Mouse (Mus musculus) 416B (cell line): ENCODE data around the gene Uox.

Source experiments
- DNase-seq: peaks from one replicate; pipeline ENCODE4 v3.0.0; 2011; ENCODE audit warnings: low read depth

Gene Uox

DNA sequence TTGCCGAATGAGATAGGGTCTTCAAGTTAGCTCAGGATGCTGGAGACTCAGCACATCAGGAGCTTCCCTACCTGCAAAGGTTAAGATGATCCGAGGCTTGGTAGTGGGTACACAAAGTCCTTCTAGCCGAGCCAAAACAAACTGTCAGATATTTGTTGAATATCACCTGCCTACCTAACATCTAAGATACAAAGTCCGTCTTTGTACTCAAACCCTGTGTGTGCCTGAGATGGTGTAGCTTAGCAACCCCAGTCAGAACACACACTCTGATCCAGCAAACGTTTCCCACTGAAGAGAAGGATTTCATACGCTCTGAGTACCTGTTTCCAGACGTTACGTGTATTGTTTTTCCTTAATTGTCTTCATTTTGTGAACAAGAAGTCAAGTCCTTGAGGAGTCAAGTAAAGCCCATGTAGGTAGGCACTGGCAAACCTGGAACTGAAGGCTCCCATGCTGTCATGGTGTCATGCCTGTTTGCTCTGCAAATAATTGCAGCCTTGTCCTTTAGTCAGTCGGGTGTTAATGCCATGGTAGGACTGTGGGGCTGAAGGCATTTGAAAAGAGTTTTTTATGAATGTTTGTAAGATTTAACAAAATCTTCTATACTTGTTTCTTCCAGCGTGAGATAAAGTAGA is at the start of gene Uox:
TSS of gene Uox (plus strand) at position 279 of the 635 bp plus-strand sequence.
- no peak for DNase-seq

DNA sequence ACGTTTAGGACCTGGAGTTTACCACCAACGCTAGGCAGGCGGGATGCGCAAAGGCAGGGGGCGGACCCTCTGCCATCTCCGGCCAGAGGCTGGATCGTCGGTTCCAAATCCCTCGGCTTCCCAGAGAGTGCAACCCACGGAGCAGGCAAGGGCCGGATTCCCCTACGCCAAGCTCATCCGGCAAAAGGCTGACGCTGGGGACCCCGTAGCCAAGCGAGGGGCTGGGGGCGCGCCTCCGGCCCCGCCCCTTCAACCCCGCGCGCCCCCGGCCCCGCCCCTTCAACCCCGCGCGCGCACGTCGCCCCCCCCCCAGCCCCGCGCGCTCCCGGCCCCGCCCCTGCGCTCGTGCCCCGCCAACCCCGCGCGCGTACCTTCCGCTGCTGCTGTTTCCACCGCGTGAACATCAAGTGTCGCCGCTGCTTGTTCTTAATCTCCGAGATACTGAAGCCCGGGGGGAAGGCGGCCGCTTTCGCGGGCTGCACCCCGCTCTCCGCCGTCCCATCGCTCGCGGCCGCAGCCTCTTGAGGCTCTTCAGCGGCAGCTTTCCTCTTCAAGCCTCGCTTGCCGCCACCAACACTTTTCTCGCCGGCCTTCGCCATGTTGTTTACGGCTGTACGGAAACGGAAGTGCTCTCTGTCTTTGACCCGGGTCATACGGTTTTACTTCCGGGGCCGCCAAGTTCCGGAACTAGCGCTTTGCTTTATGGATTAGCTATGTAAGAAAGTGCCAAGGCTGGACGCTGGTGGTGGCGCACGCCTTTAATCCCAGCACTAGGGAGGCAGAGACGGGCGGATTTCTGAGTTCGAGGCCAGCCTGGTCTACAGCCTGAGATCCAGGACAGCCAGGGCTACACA is 49.2 kb upstream of the Uox start, which contains the start of gene Rpf1:
TSS of gene Rpf1 (minus strand) at position 632 of the 854 bp plus-strand sequence.
- DNase-seq: peak; percentile 97

DNA sequence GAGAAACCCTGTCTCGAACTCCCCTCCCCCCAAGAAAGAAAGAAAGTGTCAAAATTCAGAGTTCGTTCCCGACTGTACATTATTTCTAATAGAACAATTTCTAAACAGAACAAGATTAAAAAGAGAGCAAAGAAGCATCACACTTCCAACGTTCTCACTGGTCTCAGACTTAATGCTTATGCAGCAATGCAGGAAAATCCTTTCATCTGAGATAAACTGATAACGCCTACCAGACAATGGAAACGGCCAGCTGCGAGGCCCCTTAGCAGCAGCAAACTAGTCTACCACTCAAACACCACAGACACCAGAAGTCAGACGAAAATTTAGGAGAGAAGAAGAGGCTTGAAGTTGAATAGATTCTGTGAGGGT is 48.6 kb upstream of the Uox start:
- no peak for DNase-seq

DNA sequence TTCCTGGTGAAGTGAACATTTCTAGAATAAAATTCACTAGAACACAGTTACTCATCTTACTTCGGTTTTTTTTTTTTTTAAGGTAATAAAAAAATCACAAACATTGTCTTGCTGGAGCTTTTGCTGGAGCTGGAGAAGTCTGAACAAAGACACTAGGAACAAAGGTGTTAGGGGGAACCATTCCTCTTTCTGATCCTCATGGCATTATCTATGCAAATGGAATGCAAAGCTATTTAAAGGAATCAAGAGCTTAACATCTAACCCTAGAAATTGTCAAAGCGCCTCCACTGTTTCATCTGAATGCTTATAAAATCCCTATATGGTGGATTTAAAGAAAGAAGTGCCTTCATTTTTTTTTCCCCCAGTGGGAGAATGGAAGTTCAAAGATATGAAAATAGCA is 41.9 kb upstream of the Uox start:
- DNase-seq: no peak

GRCm38 (mm10) chr3:146534986-146535385 is 35.2 kb upstream of the Uox start:
- DNase-seq: no peak

GRCm38 (mm10) chr3:146540521-146541273 is 29.5 kb upstream of the Uox start:
- DNase-seq: no peak

GRCm38 (mm10) chr3:146543632-146544031 is 26.6 kb upstream of the Uox start:
- no peak for DNase-seq

DNA sequence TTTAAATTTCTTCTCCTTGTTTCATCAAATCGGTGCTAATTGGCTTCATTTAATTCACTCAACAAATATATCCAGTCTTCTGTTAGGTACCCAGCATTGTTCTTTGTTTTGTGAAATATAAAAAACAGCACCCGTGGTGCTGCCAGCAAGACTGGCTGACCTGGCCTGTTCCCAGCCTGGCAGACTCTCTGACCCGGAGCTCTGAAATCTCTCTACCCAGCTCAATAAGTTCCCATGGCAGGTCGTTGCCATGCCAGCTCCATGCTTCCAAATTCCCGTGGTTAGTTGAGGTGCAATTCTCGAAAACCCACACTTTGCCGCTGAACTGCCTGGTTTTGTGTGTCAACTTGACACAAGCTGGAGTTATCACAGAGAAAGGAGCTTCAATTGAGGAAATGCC is 15.4 kb upstream of the Uox start:
- DNase-seq: no peak

- peak; percentile 18 for DNase-seq
Observed at GRCm38 (mm10) chr3:146556567-146556966, 13.7 kb upstream of the Uox start.

- DNase-seq: no peak
Observed at GRCm38 (mm10) chr3:146557507-146557906, 12.7 kb upstream of the Uox start.

GRCm38 (mm10) chr3:146562936-146563335 is 7.3 kb upstream of the Uox start:
- no peak for DNase-seq

DNA sequence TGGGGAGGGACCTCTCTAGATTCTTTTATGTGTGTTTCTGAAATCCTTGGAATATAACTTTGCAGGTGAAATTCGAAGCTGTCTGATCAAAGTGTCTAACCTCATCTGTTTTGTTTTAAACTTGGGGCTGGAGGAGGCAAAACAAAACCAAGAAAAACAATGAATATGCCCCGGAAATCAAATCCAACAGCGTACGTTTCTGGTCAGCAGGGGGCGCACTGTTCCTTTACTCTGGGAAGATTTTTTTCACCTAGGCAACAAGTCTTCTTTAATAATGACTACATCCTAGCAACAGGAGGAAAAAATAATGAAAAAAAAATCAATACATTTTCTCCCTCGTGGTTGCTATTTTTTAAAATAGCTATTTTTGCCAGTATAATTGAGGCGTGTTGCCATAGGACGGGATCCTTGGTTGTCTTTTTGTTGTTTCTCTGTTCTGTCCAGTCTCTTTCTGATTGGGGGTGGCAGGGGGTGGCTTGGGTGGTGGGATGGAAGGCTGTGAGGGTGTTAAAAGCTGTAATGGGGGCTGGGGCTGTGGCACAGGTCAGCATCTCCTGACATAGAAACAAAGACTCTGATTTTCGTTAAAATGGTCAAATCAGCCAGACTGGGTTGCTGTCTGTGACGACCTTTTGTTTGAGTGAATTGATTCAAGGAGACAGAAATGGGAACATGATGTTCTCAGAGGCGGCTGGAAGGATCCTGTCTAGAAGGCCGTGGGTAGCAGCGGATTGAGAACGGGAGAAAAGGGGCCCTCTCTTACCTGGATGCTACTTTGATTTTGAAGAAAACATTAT is 5.8 kb upstream of the Uox start:
- peak; percentile 87 for DNase-seq

GRCm38 (mm10) chr3:146565065-146565411 is 5.2 kb upstream of the Uox start:
- DNase-seq: no peak

GRCm38 (mm10) chr3:146567366-146567765 is 2.9 kb upstream of the Uox start:
- no peak for DNase-seq

DNA sequence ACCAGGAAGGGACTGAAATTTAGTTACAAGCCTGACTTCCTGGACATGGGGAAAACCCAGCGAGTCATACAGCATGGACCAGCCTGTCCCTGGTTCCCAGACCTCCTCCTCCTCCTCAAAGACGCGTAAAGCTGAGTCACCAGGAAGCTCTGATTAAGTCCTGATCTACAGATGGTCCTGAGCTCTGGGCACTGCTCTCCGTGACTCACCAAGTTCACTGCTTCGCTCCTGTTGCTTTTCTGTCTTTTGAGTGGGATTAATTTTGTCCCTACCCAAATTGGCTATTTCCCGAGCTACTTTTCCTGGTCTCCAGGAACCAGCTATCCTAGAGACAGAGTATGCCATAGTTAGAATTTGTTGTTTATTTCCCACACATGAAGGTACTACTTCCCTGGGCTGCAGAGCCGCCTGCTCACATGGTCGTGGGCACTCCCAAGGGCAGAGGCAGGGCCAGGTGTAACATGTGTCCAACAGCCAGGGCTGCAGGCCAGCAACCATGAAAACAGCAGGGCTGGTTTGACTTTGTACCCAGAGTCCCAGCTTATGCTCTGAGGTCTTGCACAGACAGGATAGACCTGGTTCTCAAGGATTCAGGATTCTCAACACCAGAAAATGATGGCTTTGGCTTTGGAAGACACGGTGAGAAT is 2.2 kb upstream of the Uox start:
- peak; percentile 89 for DNase-seq

- DNase-seq: no peak
Observed at GRCm38 (mm10) chr3:146569594-146569993, 632 bp upstream of the Uox start.

DNA sequence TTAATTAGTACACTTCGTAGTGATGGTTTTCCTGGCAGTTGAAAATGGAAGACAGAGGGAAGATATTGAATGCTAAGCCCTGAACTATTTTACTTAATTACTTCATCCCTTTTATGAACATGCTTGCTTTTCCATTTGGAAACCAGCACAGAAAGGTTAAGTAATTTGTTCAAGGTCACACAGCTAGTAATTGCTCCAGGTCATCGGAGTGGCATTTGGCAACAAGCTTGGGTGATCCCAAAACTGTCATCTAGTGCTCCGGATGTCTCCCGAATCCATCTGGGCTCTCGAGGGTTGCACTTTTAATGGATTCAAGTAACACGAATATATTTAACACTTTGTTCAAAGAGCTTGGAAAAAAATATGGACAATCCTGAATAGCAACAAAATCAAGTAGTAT is 713 bp downstream of the Uox start:
- DNase-seq: no peak

DNA sequence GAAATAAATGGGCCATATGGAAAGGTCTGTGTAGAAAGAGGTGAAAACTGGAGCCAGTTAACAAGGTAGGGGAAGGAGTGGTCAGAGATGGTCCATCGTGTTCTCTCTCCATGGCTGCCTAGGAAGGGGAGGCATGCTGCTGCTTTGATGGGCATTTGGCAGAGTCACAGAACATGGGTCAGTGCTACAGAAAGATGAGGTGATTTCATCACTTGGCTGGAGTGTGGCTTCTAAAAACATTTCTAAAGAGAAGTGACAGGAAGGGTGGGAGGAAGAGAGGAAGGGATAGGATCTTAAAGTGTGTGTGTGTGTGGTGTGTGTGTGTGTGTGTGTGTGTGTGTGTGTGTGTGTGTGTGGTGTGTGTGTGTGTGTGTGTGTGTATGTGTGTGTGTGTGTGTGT is 1.1 kb downstream of the Uox start:
- DNase-seq: peak; percentile 74

- no peak for DNase-seq
Observed at GRCm38 (mm10) chr3:146577591-146577990, 7.4 kb downstream of the Uox start.

DNA sequence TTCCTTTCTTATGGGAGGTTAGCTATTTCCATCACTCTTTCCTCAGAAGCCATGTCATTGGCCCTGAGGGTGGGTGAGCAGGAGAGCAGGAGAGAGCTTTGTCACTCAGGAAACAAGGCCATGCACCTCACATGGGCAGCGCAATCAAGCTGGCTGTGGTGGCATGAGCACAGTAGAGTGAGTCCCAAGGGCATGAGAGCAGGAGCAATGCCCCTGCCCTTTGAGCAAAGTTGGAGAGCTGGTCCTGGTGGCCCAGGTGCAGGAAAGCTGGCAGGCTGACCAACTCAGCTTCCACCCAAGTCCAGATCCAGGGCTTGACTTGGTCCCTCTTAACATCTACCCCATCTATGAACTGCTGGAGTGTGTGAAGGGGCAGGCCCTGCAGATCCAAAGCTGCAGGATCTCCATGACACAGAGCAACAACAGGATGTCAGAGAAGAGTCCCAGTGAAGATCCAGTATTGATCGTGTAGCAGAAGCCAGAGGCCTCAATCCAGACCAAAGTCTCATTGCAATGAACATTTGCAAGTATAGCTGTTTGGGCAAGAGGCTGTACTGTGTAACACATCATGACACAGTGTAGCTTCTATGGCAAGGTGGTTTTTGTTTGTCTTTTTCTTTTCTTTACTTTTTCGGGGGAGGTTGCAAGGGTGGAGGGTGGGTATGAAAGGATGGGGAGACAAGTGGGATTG is 10.0 kb downstream of the Uox start:
- DNase-seq: no peak

DNA sequence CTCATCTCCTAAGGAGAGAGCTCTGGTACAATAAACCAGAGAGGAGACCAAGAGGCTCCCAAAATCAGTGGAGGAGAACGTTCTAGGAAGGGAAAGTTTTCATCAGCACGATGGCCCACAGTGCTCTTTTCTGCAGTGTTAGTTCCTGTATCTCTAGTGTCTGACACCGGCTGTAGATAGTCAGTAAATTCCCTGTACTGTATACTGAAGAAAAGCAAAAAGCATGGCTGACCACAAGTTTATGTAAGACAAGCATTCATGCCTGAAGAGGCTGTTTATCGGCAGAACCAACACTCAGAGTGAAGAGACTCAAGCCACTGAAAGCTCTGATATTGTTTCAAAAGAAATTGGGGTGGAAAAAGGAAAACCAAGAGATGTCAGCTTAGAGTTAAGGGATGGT is 13.3 kb downstream of the Uox start:
- DNase-seq: no peak
